ENCODE assay signal across 8 mouse cellular contexts in the genomic region with DNA sequence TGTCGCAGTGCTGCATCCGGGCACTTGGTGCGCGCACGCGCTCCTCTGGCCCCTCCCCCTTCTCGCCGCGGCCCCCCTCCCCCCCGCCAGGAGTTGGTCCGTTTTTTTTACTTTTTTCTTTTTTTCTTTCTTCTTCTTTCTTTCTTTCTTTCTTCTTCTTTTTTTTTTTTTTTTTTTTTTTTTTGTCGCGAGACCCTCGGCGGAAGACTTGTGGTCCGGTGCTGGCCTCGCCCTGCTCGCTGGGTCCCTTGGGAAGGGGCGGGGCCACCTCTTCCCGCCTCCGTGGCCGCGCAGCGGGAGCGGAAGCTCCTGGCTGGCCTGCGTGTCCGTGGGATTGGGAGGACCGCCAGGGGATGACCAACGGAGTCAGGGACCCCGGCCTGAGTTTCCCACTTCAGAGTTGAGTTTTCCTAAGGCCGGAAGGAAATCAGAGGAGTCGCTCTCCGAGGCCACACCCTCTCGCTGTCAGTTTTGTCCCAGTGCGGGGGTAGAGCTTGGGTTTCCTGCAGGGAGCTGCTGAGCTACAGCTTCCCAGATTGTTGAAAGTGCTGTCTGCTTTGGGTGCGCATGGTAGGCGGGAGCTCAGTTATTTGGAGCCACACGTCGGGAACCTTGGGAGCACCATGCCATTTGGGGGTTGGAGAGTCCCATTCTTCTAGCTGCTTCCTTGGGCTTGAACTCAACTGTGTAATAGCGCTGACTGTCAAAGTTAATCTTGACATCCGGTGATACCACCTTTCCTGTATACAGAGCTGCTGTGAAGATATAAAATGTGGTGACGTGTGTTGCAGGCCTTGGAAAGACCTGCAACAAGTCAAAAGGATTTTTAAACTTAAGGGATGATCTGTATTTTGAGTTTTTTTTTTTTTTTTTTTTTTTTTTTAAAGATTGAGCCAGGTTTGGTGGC. TPM values are rescaled to one million over a fixed set of nuclear protein-coding genes. Genes with fewer than 3 reads are reported as not detected.
DNase-seq lines count a peak whose midpoint lies in the region; ATAC-seq and TF ChIP-seq lines count a peak whose summit lies in the region.

No protein-coding gene starts in this region.

- peaks cover 8% of the 10 kb centered on the region for H3K4me1 ChIP-seq in hindbrain, postnatal 0 days (ENCODE audit: insufficient read depth, low read length)

- peak overlapping the region; percentile 98 for H3K27ac ChIP-seq in gastrocnemius, adult 2 months
- peak overlapping the region; percentile 97 for H3K27ac ChIP-seq in hindbrain, postnatal 0 days

- peak; percentile 85 to 90 for DNase-seq in adrenal gland, adult (ENCODE audit: inconsistent age in 2 of 2, low spot score in 1 of 2)
- peak; percentile 90 for DNase-seq in gastrocnemius, adult 2 months
- DNase-seq in hindbrain, postnatal 0 days (ENCODE audit: low spot score) = peak; percentile 88
- peak; percentile 64 to 73 for DNase-seq in left cerebral cortex, adult 9 months (ENCODE audit: low spot score in 2 of 2)
- DNase-seq in right cerebral cortex, postnatal 14 days = peak; percentile 83
- DNase-seq in urinary bladder, postnatal 25 days (ENCODE audit: low spot score) = peak; percentile 69

- WGBS in hindbrain, postnatal 0 days = 1% methylated on average over 39 of the region's 42 CpGs

- peaks cover 26% of the 10 kb centered on the region for H3K36me3 ChIP-seq in hindbrain, postnatal 0 days (ENCODE audit: insufficient read depth, low read length)

- H3K4me3 ChIP-seq in gastrocnemius, adult 2 months = peak overlapping the region; percentile 100
- H3K4me3 ChIP-seq in hindbrain, postnatal 0 days (ENCODE audit: low read length) = peak overlapping the region; percentile 77

- no peaks in the 10 kb centered on the region for H3K27me3 ChIP-seq in hindbrain, postnatal 0 days (ENCODE audit: insufficient read depth, low read length)

- intact Hi-C loops in gastrocnemius, adult 2 months (cut with DNase I) = no loop called here

- peak; percentile 20 for ATAC-seq in common myeloid progenitor, adult 5-6 weeks (replicated peaks; ENCODE audit: low read depth, poor library complexity, severe bottlenecking)
- peak; percentile 46 for ATAC-seq in hindbrain, postnatal 0 days
- ATAC-seq in megakaryocyte, adult 5-6 weeks (ENCODE audit: poor library complexity, severe bottlenecking) = peak; percentile 25; the same call in 1 of the 2 replicates

- H3K9me3 ChIP-seq in hindbrain, postnatal 0 days (ENCODE audit: low read length) = no peaks in the 10 kb centered on the region

- H3K4me2 ChIP-seq in hindbrain, postnatal 0 days (ENCODE audit: low read depth, low read length) = peak overlapping the region; percentile 67

- H3K9ac ChIP-seq in hindbrain, postnatal 0 days (replicated peaks; ENCODE audit: low read length) = peak overlapping the region; percentile 91

- TF ChIP-seq CTCF in gastrocnemius, adult 2 months (IDR thresholded peaks at IDR 0.05) = no peak
- TF ChIP-seq CTCF in hindbrain, postnatal 0 days (IDR thresholded peaks at IDR 0.05; ENCODE audit: low read depth) = no peak

RNA-seq across cellular contexts. Expression of a gene that starts 0.9 kb away (rescaled TPM):
- total RNA-seq in common myeloid progenitor, adult 5-6 weeks (2017) = 79.4 and 108 TPM in 2 replicates
- total RNA-seq in gastrocnemius, adult 2 months (2021) = 10 to 100 TPM; 77.8 to 99.5 TPM
- 34.4 and 45.0 TPM in 2 replicates for total RNA-seq in hindbrain, postnatal 0 days (2014; rRNA removed)
- 281 and 299 TPM in 2 replicates for polyA plus RNA-seq in hindbrain, postnatal 0 days (2015; fragmentation: Nextera tagmentation; extraction: Ambion mirVana)
- 106 and 143 TPM in 2 replicates for total RNA-seq in megakaryocyte, adult 5-6 weeks (2015)
- 31.4 and 61.8 TPM in 2 replicates for total RNA-seq in megakaryocyte, adult 5-6 weeks (2017)

RNA-seq across cellular contexts. Expression of a gene that starts 21.6 kb away (rescaled TPM):
- 2.4 and 4.3 TPM in 2 replicates for total RNA-seq in common myeloid progenitor, adult 5-6 weeks (2017)
- total RNA-seq in gastrocnemius, adult 2 months (2021) = 1 to 10 TPM; 6.0 to 7.1 TPM
- total RNA-seq in hindbrain, postnatal 0 days (2014; rRNA removed) = 17.0 and 19.9 TPM in 2 replicates
- polyA plus RNA-seq in hindbrain, postnatal 0 days (2015; fragmentation: Nextera tagmentation; extraction: Ambion mirVana) = 16.5 and 17.3 TPM in 2 replicates
- total RNA-seq in megakaryocyte, adult 5-6 weeks (2015) = 0.78 and 1.1 TPM in 2 replicates
- 1.7 TPM in 1 of 2 replicates, not detected in the other for total RNA-seq in megakaryocyte, adult 5-6 weeks (2017)

RNA-seq across cellular contexts. Expression of a gene that starts 25.5 kb away (rescaled TPM):
- total RNA-seq in common myeloid progenitor, adult 5-6 weeks (2017) = 19.8 and 27.3 TPM in 2 replicates
- under 1 TPM; 0.38 to 0.89 TPM for total RNA-seq in gastrocnemius, adult 2 months (2021)
- 12.1 and 12.7 TPM in 2 replicates for total RNA-seq in hindbrain, postnatal 0 days (2014; rRNA removed)
- 9.3 and 10.7 TPM in 2 replicates for polyA plus RNA-seq in hindbrain, postnatal 0 days (2015; fragmentation: Nextera tagmentation; extraction: Ambion mirVana)
- total RNA-seq in megakaryocyte, adult 5-6 weeks (2015) = 251 and 323 TPM in 2 replicates
- total RNA-seq in megakaryocyte, adult 5-6 weeks (2017) = 48.0 and 56.5 TPM in 2 replicates

RNA-seq across cellular contexts. Expression of a gene that starts 35.6 kb away (rescaled TPM):
- total RNA-seq in common myeloid progenitor, adult 5-6 weeks (2017) = not detected in 2 replicates
- total RNA-seq in gastrocnemius, adult 2 months (2021) = 100 to 1,000 TPM; 186 to 238 TPM
- total RNA-seq in hindbrain, postnatal 0 days (2014; rRNA removed) = 0.37 and 1.4 TPM in 2 replicates
- not detected in 2 replicates for polyA plus RNA-seq in hindbrain, postnatal 0 days (2015; fragmentation: Nextera tagmentation; extraction: Ambion mirVana)
- not detected in 2 replicates for total RNA-seq in megakaryocyte, adult 5-6 weeks (2015)
- total RNA-seq in megakaryocyte, adult 5-6 weeks (2017) = not detected in 2 replicates

RNA-seq across cellular contexts. Expression of a gene that starts 38.3 kb away (rescaled TPM):
- not detected in 2 replicates for total RNA-seq in common myeloid progenitor, adult 5-6 weeks (2017)
- not detected for total RNA-seq in gastrocnemius, adult 2 months (2021)
- 0.26 and 0.32 TPM in 2 replicates for total RNA-seq in hindbrain, postnatal 0 days (2014; rRNA removed)
- polyA plus RNA-seq in hindbrain, postnatal 0 days (2015; fragmentation: Nextera tagmentation; extraction: Ambion mirVana) = 0.35 and 0.44 TPM in 2 replicates
- total RNA-seq in megakaryocyte, adult 5-6 weeks (2015) = not detected in 2 replicates
- not detected in 2 replicates for total RNA-seq in megakaryocyte, adult 5-6 weeks (2017)

Comparison
In these comparisons a context has a peak if more than half of its experiments do, and no peak if none do; other contexts are left out.
1. Peak in every context shown above with its lines: DNase-seq, ATAC-seq, H3K4me3 ChIP-seq and H3K27ac ChIP-seq.